Mouse (Mus musculus) heart, postnatal 25 days (tissue): ENCODE measurements around the gene Dlk1. TPM values are rescaled to one million over a fixed set of nuclear protein-coding genes. Genes with fewer than 3 reads are reported as not detected.

ENCODE experiments used
- DNase-seq: peaks from one replicate; pipeline ENCODE4 v3.0.0; 2022; ENCODE audit warnings: low spot score
- intact Hi-C: fragments of 180-260 bp; cut with DNase I; formaldehyde crosslinking; loops from one replicate; pipeline ENCODE4 v1.15.1; 2025
- total RNA-seq, 2 experiments: library from RNA; stranded (reverse); gene quantifications; 2 replicates each; pipeline ENCODE4 v1.2.3; 2021

Gene Dlk1
- total RNA-seq, result under 1 TPM; 0.26 to 0.61 TPM

DNA sequence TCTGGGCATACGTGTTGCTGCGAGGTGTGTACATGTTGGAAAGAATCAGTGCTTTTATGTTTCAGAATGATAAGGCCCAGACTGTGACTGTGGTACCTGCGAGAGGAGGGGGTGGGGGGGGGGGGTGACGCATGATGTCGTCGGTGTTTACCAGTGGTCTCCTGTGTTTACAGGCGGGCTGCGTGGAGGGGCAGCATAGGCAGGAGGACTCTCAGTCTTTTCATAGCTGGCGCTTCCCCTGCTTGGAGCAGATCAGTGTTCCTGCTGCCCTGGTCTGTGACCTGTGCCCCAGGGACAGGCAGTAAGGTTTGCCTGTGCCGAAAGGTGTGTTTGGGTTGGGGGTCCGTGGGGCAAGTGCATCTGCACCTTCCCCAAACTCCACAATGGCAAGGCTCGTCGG is at the start of gene Dlk1:
TSS of gene Dlk1 (plus strand) at position 232 of the 400 bp plus-strand sequence.
- intact Hi-C loops, result no loop called here
- DNase-seq, result no peak

DNA sequence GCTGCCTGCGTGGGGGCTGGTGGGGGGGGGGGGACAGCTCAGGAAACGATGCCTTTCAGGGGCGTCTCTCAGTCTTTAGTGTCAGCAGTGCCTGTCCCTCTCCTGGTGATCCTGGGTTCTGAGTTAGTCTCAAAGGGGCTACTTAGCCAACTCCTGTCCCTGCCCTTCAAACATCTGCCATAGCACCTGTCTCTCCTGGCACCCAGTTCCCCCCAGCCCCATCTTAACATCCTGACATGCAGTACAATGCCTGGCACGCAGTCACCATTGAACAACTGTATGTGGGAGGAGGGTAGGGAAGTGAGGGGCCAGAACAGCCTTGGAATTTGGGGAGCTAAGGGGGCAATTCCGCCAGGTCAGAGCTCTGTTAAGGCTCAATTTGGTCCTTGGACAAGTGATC is 49.7 kb upstream of the Dlk1 start:
- no peak for DNase-seq
- intact Hi-C loops, result no loop called here

DNA sequence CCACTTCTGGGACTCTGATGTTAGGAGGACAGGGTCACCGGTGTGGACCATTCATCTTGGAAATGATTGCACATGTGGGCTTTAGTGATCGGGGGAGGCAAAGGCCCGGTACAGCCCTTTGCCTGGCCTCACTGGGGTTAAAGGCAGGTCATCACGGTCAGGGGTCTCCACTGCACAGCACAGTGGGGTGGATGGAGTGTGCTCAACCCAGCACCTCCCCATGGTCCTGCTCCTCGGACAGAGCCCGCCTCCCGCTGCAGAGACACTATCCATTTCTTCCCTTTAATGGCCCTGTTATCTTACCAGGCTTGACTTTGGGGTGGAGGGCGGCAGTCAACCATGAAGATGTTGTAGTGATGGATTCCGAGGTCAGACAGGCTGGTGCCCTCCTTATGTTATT is 48.9 kb upstream of the Dlk1 start:
- intact Hi-C loops, result no loop called here
- DNase-seq, result no peak

DNA sequence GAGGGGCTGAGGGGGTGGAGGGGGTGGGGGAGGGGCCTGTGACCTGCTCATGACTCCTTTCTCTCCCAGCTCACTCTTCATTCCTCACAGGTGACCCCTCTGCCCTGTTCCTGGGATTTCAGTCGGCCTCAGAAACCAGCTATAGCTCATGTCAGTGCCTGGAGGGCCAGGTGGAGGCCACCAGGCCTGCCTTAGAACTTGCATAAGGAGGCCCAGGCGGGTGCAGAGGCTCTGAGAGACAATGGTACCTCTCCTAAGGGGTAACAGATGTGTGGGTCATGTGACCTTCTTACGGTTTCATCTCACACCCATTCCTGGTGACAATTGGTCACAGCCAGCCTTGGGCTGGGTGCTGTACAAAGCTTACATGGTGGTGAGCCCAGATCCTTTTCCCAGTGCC is 46.6 kb upstream of the Dlk1 start:
- DNase-seq, result no peak
- intact Hi-C loops, result no loop called here

DNA sequence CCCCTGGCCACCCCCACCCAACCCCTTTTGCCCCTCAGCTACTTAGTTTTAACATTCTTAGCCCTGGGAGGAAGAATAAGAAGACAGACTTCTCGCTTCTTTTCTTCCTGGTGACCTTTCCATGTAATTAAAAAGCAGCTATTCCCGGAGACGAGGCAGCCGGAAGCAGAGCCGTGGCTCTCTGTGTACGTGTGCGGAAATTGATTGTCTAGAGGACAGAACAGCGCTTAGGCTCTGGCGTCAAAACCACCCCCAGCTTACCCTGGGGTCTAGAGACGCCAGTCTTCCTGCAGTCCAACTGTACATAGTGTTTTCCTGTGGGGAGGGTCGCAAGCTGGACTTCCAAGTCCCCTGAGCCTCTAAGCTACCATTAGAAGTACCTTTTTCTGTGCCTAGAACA is 41.9 kb upstream of the Dlk1 start:
- intact Hi-C loops, result no loop called here
- DNase-seq, result no peak

DNA sequence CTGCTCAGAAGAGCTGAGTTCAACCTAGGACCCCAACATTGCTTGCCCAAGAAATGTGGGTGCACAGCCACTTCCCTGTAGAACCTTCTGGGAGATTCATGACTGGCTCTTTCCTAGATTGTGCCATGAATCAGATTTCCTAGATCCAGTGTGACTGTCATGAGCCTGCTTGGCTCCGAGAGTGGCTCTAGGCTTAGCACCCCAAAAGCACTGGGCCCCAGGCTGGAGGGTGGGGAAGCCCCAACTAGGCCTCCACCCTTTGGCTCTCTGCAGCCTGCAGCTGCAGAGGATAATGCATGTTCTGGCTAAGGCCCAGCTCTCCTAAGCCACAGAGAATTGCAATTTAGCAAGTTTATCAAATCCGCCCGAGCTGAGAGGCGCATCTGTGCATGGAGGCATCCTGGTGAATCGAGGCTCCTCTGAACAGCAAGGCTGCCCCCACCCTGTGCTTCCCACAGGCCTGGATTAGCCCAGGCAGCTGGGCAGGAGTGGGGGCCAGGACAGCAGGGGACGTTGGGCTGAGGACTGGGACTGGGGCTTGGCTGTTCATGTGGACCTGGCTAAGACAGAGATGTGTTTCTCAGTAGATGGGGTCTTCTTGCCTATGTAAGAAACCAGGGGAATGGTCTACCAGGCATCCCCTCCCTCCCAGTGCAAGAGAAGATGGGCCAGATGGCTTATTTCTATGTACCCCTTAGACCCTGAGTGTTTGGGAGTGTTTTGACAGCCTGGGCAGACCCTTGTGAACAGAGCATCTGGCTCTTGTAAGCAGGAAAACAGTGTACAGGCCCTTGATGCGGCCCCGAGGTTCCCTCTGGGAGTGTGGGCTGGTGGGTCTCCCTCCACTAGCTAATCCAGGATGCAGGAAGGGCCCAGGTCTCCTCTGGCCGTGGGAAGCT is 41.2 kb upstream of the Dlk1 start:
- DNase-seq, result no peak
- intact Hi-C loops, result no loop called here

DNA sequence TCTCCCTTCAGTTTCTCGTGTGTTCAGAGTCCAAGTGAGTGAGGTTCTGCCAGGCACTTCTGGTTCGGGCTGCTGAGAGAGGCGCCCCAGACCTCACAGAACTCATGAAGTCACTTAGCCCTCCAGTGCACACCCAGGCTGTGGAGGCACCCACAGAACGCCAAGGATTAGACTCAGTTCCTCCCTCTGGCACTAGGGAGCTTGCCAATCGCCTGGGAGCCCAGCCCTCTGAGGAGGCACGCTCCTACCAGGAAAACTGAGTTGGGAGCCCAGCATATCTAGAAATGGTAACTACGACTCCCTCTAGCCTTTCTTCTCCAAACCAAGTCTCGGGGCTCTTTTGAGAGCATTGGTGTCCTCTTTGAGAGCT is 40.6 kb upstream of the Dlk1 start:
- no peak for DNase-seq
- intact Hi-C loops, result no loop called here

DNA sequence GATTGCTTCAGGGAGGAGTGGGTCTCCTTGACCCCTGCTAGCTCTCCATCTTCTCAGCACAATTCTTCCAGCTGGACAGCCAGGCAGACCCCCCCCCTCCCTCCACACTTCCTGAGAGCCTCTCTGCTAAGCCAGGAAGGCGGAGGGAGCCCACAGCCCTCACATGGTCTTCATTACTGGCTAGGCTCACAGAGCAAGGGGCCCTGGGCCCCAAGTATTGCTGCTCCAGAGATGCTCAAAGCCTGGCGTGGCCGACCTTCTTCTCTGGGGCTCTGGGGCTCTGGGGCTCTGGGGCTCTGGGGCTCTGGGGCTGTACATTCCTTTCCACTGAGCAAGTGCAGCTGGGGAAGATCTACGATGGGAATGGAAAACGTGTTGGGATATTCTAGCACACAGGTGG is 39.9 kb upstream of the Dlk1 start:
- DNase-seq, result no peak
- intact Hi-C loops, result no loop called here

DNA sequence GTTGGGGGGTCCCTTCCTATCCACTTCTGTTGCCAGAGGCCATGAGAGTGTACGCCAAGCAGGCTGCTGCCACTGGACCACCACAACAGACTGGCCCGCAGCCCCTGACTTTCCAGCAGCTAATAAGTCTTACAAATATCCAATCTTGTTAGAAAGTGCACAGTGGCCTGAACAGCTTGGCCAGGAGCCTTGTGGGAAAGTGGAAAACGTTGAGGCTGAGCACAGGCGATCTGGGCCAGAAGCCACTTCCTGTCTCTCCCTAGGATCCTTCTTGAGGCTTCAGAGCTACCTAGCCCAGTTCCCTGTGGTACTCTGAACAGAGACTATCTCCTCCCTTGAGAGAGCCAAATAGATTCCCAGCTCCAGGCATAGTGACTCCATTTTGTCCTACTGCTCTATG is 39.3 kb upstream of the Dlk1 start:
- no peak for DNase-seq
- intact Hi-C loops, result no loop called here

DNA sequence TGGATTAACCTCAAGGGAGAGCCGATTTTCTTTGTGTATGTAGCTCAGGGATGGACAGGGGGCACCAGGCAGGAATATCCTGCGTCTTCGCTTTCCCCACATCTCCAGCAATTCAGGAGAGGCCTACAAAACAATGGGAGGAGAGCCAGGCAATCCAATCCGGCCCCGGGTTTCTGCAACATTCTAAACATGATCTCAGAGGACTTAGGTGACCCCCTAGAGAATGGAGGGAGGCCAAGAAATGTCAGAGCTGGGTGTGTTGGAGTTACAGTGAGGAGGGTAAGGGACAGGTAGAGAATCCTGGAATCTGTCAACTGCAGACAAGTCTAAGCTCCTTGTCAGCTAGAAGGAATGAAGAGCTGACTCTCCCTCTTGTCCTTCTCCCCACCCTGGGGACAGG is 35.9 kb upstream of the Dlk1 start:
- DNase-seq, result no peak
- intact Hi-C loops, result no loop called here

DNA sequence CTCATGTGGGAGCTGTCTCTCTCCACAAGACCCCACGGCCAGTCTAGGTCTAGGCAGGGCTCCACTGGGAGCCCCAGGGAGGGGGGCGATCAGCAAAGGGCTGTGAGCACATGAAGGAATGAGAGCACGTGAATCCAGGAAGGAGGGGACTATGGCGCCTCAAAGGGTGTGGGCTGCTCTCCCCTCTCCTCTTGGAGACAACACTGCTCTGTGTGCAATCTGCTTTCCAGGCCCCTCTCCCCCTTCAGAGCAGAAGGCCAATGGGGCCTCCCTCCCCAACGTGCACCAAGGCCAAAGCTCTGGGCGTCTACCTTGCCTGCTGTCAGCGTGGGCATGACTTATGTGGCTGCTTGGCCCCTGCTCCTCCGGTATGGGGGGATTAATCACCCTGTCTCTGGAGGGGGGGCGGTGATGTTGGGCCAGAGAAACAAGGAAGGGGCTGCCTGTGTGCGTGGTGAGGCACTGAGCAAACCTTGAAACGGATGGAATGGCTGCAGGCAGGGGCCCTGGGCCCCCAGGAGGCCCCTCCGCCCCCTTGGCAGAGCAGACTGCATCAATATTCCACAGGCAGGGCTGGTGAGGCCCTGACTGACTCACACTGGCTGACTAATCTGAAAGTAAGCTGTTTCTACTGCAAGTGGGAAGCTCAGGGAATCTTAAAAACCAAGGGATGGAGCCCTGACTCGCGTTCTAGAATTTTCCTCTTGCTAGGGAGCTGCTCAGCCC is 35.0 kb upstream of the Dlk1 start:
- intact Hi-C loops, result no loop called here
- no peak for DNase-seq

DNA sequence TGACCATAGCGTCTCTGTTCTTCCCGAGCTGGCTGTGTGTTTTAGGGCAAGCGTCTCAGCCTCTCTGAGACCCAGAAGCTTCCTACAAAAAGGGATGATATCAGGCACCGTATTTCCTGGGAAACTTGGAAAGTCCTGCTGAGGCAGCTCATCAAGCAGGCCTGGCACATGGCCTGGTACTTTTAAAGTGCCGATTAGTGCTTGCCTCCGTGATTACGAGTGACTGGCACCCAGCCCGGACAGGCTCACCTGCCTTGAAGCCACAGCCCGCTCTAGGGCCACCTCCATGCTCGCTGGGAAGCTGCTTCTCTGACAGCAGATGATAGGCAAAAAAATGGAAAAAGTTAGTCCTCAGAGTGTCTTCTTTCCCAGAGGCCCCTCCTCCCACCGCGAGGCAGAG is 32.6 kb upstream of the Dlk1 start:
- intact Hi-C loops, result no loop called here
- no peak for DNase-seq

DNA sequence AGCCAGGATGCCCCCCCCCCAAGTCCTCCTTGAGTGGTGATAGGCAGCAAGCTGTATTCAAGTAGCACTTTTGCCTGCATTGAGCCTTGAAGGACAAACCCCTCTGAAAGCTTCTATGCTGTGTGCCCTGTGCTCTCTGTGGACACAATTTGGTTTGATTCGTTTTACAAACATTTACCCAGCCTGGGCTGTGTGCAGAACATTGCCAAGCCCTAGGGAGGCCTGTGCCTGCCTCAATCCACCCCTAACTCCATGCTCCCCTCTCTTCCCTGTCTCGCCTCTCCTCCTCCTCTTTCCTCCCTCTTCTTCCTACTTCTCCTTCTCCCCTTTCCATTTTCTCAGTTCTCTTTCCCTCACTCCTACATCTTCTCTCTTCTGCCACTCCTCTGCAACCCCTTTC is 29.5 kb upstream of the Dlk1 start:
- DNase-seq, result no peak
- intact Hi-C loops, result no loop called here

DNA sequence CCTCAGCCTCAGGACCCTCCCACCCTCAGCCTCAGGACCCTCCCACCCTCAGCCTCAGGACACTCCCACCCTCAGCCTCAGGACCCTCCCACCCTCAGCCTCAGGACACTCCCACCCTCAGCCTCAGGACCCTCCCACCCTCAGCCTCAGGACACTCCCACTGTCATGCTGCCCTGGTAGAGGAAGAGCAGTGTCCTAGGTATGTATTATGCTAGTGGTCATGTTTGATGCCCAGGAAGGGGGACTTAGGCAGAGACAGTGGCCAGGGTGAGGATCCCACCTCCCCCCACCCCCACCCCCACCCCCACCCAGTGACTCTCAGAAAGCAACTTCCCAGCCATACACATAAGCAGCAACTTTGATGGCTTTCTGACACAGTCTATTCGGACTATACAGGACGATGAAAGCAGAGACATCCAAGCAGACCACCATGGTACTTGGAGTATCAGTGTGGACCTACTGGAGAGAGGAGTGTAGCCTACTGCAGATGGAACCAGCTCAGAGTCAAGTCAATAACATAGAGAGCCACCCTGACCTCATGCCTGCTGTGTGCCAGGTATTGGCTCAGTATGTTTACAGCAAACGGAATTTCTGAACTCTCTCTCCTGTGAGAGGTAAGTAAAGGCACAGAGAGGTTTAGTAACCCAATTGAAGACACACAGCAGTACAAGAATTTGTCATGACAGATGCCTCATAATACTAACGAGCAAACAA is 28.8 kb upstream of the Dlk1 start:
- intact Hi-C loops, result no loop called here
- DNase-seq, result no peak

DNA sequence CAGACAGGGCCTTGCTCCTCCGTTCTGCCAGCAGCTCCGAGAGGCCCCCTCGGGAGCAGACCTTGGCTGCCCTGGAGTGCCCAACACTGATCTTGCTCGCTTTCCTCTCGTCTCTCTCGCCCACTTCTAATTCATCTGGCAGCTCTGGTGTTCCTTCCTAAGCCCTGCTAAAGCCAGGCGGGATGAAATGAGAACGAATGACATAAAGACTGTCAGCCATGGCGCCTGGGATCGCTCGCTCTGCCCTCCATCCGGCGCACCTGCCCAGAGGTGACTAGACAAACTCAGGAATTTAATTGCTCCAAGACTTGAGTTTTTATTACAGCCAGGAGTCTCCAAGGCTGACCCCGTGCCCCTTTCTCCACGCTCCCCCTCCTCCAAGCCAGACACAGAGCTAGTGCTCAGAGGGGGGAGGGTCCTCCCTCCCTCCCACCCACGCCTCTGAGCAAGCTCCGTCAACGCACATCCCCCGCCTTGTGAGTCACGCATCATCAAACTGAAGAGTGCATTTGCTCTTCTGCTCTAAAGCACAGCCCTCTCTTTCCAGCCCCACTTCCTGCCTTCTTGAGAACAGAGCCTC is 27.8 kb upstream of the Dlk1 start:
- DNase-seq, result no peak
- intact Hi-C loops, result no loop called here

DNA sequence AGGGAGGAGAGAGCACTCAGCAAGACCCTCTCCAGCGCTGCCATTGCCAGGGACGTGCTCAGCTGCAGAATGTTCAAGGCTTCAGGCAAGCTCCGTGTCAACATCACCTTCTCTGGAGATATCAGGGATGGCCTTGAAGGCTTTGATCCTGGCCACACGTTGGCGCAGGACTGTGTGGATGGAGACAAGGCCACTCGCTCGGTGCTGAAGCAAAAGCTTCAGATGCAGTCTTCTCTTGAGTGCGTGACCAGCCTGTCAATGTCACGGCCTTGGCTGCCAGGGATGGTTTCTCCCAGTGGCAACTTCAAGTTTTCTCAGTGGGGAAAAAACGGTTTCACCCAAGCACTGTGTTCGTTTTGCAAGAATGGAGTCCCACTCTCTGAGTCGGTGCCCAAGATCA is 26.6 kb upstream of the Dlk1 start:
- intact Hi-C loops, result no loop called here

DNA sequence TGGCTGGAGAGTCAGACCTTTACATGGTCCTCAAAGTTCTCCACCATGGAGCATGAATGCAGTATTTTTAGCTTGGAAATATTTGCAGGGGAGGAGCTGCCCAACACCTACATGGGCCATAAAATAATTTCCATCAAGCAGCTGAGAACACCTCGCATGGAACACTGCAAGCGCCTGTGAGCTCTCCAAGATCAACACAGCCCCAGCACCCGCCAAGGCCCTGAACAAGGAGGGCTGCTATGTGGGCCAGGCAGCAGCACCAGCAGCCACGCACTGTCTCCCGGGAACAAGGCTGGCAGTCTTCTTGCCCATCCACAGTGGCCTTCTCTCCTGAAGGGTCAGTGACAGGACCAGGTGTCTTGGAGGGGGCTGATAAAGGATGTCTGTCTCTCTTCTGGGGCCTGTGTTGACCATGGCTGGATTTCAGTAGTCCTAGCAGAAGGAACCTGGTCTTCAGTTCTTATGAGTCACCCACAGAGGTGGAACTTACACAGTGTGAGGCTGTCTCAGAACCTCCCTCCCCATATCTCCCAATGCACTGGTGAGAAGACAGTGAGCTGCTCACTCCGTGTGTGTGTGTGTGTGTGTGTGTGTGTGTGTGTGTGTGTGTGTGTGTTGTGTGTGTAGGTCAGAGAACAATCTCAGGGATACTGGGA is 20.0 kb upstream of the Dlk1 start:
- intact Hi-C loops, result no loop called here
- no peak for DNase-seq

More for the DNA sequence above, 26.6 kb upstream of the Dlk1 start:
- DNase-seq, result no peak

DNA sequence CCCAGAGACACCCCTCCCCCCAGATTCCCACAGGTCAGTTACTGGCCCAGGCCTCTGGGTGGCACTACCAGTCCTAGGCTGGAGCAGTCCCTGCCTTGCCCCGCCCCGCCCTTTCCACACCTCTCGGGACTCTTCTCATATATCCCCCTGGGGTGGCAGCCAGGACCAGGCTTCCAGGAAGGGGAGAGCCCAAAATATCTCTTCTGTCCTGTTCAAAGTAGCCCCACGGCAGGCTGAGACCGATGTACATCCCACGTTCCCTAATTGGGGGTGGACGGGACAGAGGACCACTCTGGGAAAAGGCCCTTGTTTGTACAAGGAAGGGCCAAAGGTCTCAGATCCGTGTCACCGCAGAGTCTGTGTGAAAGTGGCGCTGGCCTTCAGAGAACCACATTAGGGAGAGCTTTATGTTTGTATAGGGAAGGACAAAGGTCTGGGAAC is 16.2 kb upstream of the Dlk1 start:
- DNase-seq, result no peak
- intact Hi-C loops, result loop anchor here (2.0 to 5.0 kb wide), 2 partner anchors 521 to 936 kb away; no protein-coding TSS in a partner anchor

DNA sequence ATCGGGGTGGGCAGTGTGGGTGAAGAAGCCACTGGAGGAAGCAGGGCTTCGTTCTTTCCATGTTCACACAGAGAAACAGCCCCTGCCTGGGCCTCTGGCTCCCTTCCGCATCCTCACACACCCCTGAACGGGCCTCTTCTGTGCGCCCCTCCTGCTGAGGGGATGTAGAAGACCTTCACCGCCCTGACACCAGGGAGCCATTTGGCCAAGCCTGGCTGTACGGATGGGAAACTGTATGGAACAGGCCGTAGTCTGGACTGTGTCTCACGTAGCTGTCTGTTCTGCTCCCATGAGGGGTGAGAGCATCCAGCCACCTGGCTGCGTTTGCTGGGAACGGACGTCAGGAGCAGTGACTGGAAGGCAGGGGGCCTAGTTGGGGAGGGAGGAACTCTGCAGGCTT is 15.8 kb upstream of the Dlk1 start:
- intact Hi-C loops, result loop anchor here (2.0 to 5.0 kb wide), 2 partner anchors 520 to 936 kb away; no protein-coding TSS in a partner anchor
- no peak for DNase-seq
